Mouse (Mus musculus) MEL (cell line): ENCODE results near the gene Ect2l.

Source experiments
- BHLHE40 ChIP-seq: IDR thresholded peaks from 2 replicates; pipeline ENCODE4 v1.6.1; 2012; ENCODE audit warnings: low read depth, mild to moderate bottlenecking, inconsistent platforms, low read length, improper control_type of control experiment, borderline replicate concordance
- CTCF ChIP-seq, 3 experiments: IDR thresholded peaks in 2 of 3; conservative IDR thresholded peaks in 1 of 3; 2 replicates each; pipeline ENCODE4 v1.5.1; 2011 to 2012; ENCODE audit warnings: low read length in 3 of 3, low read depth in 2 of 3, mild to moderate bottlenecking in 2 of 3, improper control_type of control experiment in 1 of 3, inconsistent platforms in 1 of 3, mixed read lengths in 1 of 3, moderate library complexity in 1 of 3; ENCODE audit not compliant: control insufficient read depth in 1 of 3, insufficient read depth in 1 of 3, poor library complexity in 1 of 3, severe bottlenecking in 1 of 3
- EP300 ChIP-seq, 2 experiments: IDR thresholded peaks; 2 replicates each; pipeline ENCODE4 v1.6.1; 2011; ENCODE audit warnings: improper control_type of control experiment in 2 of 2, low read length in 2 of 2, low read depth in 1 of 2, mild to moderate bottlenecking in 1 of 2
- GATA1 ChIP-seq: IDR thresholded peaks from 2 replicates; pipeline ENCODE4 v1.6.1; 2011; ENCODE audit warnings: low read depth, low read length, improper control_type of control experiment
- HCFC1 ChIP-seq: IDR thresholded peaks from 2 replicates; pipeline ENCODE4 v1.6.1; 2012; ENCODE audit warnings: low read depth, mild to moderate bottlenecking, inconsistent platforms, low read length, improper control_type of control experiment, moderate library complexity
- MAX ChIP-seq: IDR thresholded peaks from 2 replicates; pipeline ENCODE4 v1.6.1; 2011; ENCODE audit warnings: low read length, improper control_type of control experiment
- NELFE ChIP-seq: IDR thresholded peaks from 2 replicates; pipeline ENCODE4 v1.6.1; 2011; ENCODE audit warnings: low read depth, low read length, improper control_type of control experiment
- POLR2A ChIP-seq, 2 experiments: IDR thresholded peaks; 2 replicates each; pipeline ENCODE4 v1.6.1; 2011 to 2012; ENCODE audit warnings: low read length in 2 of 2, mild to moderate bottlenecking in 2 of 2, control low read depth in 1 of 2, improper control_type of control experiment in 1 of 2, low read depth in 1 of 2, moderate library complexity in 1 of 2; ENCODE audit not compliant: control insufficient read depth in 1 of 2, insufficient read depth in 1 of 2, poor library complexity in 1 of 2
- TCF12 ChIP-seq: IDR thresholded peaks from 2 replicates; pipeline ENCODE4 v1.6.1; 2014; ENCODE audit warnings: low read depth, mild to moderate bottlenecking, inconsistent platforms, low read length, improper control_type of control experiment, moderate library complexity

- TF ChIP-seq MAX (no peak), CTCF (IDR thresholded peaks at IDR 0.05 in 2 of 3, conservative IDR thresholded peaks at IDR 0.05 in 1 of 3; ENCODE audit: control insufficient read depth in 1 of 3, insufficient read depth in 1 of 3, low read depth in 2 of 3, low read length in 3 of 3, poor library complexity in 1 of 3, severe bottlenecking in 1 of 3) (no peak), POLR2A (IDR thresholded peaks at IDR 0.05; ENCODE audit: control insufficient read depth in 1 of 2, insufficient read depth in 1 of 2, low read depth in 1 of 2, low read length in 2 of 2, poor library complexity in 1 of 2) (no peak), BHLHE40 (no peak), GATA1 (no peak), TCF12 (no peak), EP300 (IDR thresholded peaks at IDR 0.05; ENCODE audit: low read depth in 1 of 2, low read length in 2 of 2) (no peak), NELFE (no peak), HCFC1 (no peak)
Measured at GRCm38 (mm10) chr10:18142231-18142630, 68.5 kb downstream of the Ect2l start.
